Mouse (Mus musculus): ENCODE results near the gene Erich6. TPM values are rescaled to one million over a fixed set of nuclear protein-coding genes. Genes with fewer than 3 reads are reported as not detected.

Gene Erich6
- under 1 TPM in 1 of 2 experiments, not detected in 1; 0.02 TPM for polyA plus RNA-seq (2012; fragmentation: generic; extraction: Trizol)

DNA sequence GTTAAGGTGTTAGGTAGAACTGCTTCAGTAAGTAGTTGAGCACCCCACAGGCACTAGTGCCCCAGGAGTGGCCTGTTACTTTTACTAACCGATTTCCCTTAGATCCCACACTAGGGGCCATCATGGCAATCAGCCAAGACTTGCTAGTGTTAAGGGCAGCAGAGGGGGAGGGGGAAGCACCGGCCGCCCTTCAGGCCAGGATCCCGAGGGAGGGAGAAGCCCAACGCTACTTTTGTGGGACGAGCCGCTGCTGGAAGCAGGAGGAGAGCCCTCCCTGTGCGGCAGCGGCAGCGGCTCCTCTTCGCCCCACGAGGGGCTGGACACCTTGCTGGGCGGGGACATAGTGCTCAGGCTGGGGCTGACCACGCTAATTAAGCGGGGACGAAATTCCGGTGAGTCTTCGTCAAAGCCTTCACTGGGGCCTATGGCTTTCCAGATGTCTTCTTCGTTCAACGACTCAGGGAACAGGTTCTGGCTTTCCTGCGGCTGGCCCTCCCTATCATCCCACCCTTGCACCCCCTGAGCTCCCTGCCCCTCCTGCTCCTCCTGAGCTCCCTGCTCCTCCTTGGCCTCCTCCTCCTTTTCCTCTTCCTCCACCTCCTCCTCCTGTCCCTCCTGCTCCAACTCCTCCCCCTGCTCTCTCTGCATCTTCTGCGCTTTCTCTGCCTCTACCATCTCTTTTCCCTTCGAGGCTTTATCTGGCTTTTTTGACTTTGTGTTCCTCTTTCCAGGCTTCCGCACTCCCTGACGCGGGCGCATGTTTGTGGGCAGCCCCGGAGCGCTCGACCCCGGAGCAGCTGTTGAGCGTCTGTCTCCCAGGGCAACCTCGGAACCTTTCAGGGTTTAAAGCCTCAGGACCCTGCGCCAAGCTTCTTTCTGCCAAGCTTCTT lies at the start of gene Erich6:
TSS of gene Erich6 (minus strand) at position 802 of the 890 bp plus-strand sequence.

DNA sequence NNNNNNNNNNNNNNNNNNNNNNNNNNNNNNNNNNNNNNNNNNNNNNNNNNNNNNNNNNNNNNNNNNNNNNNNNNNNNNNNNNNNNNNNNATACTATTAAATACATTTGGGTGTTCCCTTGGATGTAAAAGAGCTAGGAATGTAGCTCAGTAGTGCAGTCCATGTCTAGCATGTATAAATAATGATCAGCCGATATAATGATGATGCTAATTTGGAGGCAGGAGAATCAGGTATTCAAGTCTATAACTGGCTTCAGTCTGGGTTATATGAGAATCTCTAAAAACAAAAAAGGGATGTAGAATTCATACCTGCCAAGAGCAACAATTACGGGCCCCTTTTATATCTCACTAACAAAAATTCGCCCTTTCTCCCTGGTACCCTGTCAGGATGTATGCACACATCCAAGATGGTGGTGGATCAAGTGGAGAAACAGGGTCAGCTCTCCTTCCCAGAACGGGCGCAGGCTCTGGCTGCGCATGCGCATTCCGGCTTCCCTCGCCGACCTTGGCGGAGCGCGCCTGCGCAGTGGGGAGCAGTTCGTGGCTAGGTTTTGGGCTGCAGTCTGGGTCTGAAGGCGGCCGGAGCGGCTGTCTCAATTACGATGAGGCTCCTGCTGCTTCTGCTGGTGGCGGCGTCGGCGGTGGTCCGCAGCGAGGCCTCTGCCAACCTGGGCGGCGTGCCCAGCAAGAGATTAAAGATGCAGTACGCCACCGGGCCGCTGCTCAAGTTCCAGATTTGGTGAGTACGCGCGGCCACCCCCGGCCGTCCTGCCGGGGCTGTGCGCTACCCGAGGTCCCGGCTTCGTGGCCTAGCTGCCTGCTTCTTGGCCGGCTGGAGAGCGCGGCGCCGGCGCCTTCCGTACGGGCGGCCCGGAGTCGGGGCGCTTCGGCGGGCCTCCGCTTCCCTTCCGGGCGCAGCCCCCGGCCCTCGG lies 60.6 kb downstream of the Erich6 start, which contains the start of gene Selenot:
TSS of gene Selenot (plus strand) at position 500 of the 930 bp plus-strand sequence.

Other genes with a start within 250 kb of the Erich6 start
- gene Tsc22d2, start 222.5 kb downstream of the Erich6 start, polyA plus RNA-seq (2012; fragmentation: generic; extraction: Trizol) = 1 to 10 TPM in 1 of 2 experiments, under 1 TPM in 1; 0.75 to 5.7 TPM
- 10 to 100 TPM in 1 of 2 experiments, 1 to 10 TPM in 1; 1.6 to 12.7 TPM for gene Eif2a, start 111.4 kb downstream of the Erich6 start, polyA plus RNA-seq (2012; fragmentation: generic; extraction: Trizol)
- gene Serp1, start 111.3 kb downstream of the Erich6 start, polyA plus RNA-seq (2012; fragmentation: generic; extraction: Trizol) = 10 to 100 TPM in 1 of 2 experiments, 1 to 10 TPM in 1; 8.0 to 15.2 TPM
- gene Selenot, start 60.6 kb downstream of the Erich6 start, polyA plus RNA-seq (2012; fragmentation: generic; extraction: Trizol) = 10 to 100 TPM in 1 of 2 experiments, 1 to 10 TPM in 1; 3.4 to 15.6 TPM
- gene Siah2, start 55.2 kb upstream of the Erich6 start, polyA plus RNA-seq (2012; fragmentation: generic; extraction: Trizol) = 1 to 10 TPM; 4.7 to 6.3 TPM
- not detected for gene Mindy4b-ps, start 185.1 kb upstream of the Erich6 start, polyA plus RNA-seq (2012; fragmentation: generic; extraction: Trizol)
- not detected for gene Clrn1, start 248.1 kb upstream of the Erich6 start, polyA plus RNA-seq (2012; fragmentation: generic; extraction: Trizol)

All from C3H10T1/2 (cell line).